Mouse (Mus musculus) ES-Bruce4 (cell line): ENCODE results near the gene Dctn2. TPM values are rescaled to one million over a fixed set of nuclear protein-coding genes. Genes with fewer than 3 reads are reported as not detected.

Experiments used
- H3K27ac ChIP-seq: 2 replicates; pipeline ENCODE4 v1.5.1; 2012; ENCODE audit warnings: low read length, inconsistent platforms; ENCODE audit not compliant: insufficient read depth
- H3K27me3 ChIP-seq: 2 replicates; pipeline ENCODE4 v1.6.1; 2012; ENCODE audit warnings: mild to moderate bottlenecking, low read length, inconsistent platforms; ENCODE audit not compliant: control insufficient read depth, poor library complexity, insufficient read depth, severe bottlenecking
- H3K36me3 ChIP-seq: 2 replicates; pipeline ENCODE4 v1.6.1; 2012; ENCODE audit warnings: inconsistent platforms, mild to moderate bottlenecking, low read length, moderate library complexity; ENCODE audit not compliant: control insufficient read depth, poor library complexity, insufficient read depth, severe bottlenecking
- H3K4me1 ChIP-seq: one replicate; pipeline ENCODE4 v1.8.1; 2011; ENCODE audit warnings: low read length; ENCODE audit not compliant: control insufficient read depth, insufficient read depth
- H3K4me3 ChIP-seq: 2 replicates; pipeline ENCODE4 v1.5.1; 2011; ENCODE audit warnings: low read depth, mild to moderate bottlenecking, low read length
- H3K9ac ChIP-seq: 2 replicates; pipeline ENCODE4 v1.6.1; 2012; ENCODE audit warnings: low read depth, mild to moderate bottlenecking, inconsistent platforms; ENCODE audit not compliant: poor library complexity, severe bottlenecking
- H3K9me3 ChIP-seq: replicated peaks from 2 replicates; pipeline ENCODE4 v1.6.1; 2012; ENCODE audit warnings: mild to moderate bottlenecking, low read length, inconsistent platforms; ENCODE audit not compliant: control insufficient read depth, poor library complexity, insufficient read depth, severe bottlenecking
- CTCF ChIP-seq: IDR thresholded peaks from one replicate; pipeline ENCODE4 v1.8.1; 2011; ENCODE audit warnings: low read depth, low read length
- EP300 ChIP-seq: IDR thresholded peaks from 2 replicates; pipeline ENCODE4 v1.6.1; 2011; ENCODE audit warnings: low read depth, low read length; ENCODE audit not compliant: insufficient read depth
- POLR2A ChIP-seq: IDR thresholded peaks from one replicate; pipeline ENCODE4 v1.8.1; 2011; ENCODE audit warnings: low read length; ENCODE audit not compliant: insufficient read depth
- polyA plus RNA-seq: library from polyadenylated mRNA; stranded (reverse); fragments of >200 nt; gene quantifications from 2 replicates; pipeline ENCODE4 v1.2.4, GENCODE M21; 2011; ENCODE audit warnings: low read depth; ENCODE audit not compliant: missing spikeins, insufficient read depth, insufficient read length

Gene Dctn2
- polyA plus RNA-seq, 1 experiment = 124 TPM

DNA sequence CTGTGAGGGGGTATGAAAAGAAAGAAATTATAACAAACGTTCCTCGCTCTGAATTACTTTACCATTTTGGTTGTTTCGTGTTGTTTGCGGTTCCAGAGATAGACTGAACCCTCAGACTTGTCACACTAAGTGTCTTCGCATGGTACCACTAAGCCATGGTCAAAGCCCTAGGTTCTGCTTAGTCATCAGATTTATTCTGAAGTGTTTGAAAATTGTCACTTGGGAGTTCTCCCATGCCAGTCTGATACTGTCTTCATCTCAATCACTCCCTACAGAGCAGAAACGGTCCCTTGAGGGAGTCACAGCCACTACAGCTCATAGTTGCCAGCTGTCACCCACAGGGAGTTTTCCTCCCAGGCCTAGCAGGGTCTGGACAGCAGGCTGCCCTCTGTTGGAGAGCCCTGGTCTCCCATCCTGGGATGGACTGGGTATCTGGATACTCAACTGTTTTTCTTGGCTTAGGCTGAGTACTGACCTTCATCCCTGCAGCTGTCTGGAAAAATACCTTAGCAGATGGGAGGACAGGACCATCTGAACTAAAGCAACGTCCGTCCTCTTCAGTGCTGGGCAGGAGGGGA, 39.8 kb upstream of the Dctn2 start:
- no peaks in the 10 kb centered on the region for H3K9me3 ChIP-seq
- peaks cover 8% of the 10 kb centered on the region for H3K4me1 ChIP-seq
- TF ChIP-seq CTCF (peak; percentile 40), POLR2A (no peak)
- no peaks in the 10 kb centered on the region for H3K27me3 ChIP-seq
- H3K9ac ChIP-seq = no peak overlapping the region
- H3K27ac ChIP-seq = no peak overlapping the region
- H3K4me3 ChIP-seq = no peak overlapping the region
- no peaks in the 10 kb centered on the region for H3K36me3 ChIP-seq

GRCm38 (mm10) chr10:127227163-127227562, 39.0 kb upstream of the Dctn2 start:
- no peaks in the 10 kb centered on the region for H3K9me3 ChIP-seq
- TF ChIP-seq CTCF (no peak), EP300 (no peak), POLR2A (no peak)
- peaks cover 8% of the 10 kb centered on the region for H3K4me1 ChIP-seq
- no peak overlapping the region for H3K4me3 ChIP-seq
- no peak overlapping the region for H3K27ac ChIP-seq
- H3K27me3 ChIP-seq = no peaks in the 10 kb centered on the region
- no peak overlapping the region for H3K9ac ChIP-seq
- H3K36me3 ChIP-seq = no peaks in the 10 kb centered on the region

- no peak for TF ChIP-seq EP300
- H3K9me3 ChIP-seq = no peaks in the 10 kb centered on the region
- H3K27me3 ChIP-seq = no peaks in the 10 kb centered on the region
- H3K4me3 ChIP-seq = no peak overlapping the region
- H3K4me1 ChIP-seq = peaks cover 8% of the 10 kb centered on the region
- no peaks in the 10 kb centered on the region for H3K36me3 ChIP-seq
- H3K27ac ChIP-seq = no peak overlapping the region
- H3K9ac ChIP-seq = no peak overlapping the region
Measured at GRCm38 (mm10) chr10:127228897-127229296, 37.3 kb upstream of the Dctn2 start.

DNA sequence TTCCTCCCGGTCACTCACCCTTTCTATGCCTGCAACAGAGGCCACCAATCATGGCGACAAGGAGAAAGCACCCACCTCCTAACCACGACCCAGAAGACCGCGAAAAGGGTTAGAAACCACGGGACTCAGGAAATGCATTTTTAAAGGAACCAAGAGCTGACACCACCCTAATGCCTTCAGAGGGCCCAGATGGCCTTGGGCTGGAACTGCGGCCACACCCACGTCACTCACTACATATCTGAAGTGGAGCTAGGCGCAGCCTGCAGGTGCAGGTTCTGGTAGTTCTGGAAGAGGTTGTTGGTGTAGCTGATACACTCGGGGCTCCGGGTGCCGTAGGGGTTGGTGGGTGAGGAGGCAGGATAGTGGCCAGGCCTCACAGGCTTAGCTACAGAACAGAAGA, 35.5 kb upstream of the Dctn2 start:
- no peak overlapping the region for H3K9ac ChIP-seq
- H3K27me3 ChIP-seq = no peaks in the 10 kb centered on the region
- TF ChIP-seq EP300 = no peak
- no peak for TF ChIP-seq CTCF
- TF ChIP-seq POLR2A = no peak
- peaks cover 3% of the 10 kb centered on the region for H3K4me1 ChIP-seq
- H3K36me3 ChIP-seq = no peaks in the 10 kb centered on the region
- no peak overlapping the region for H3K27ac ChIP-seq
- H3K9me3 ChIP-seq = no peaks in the 10 kb centered on the region
- no peak overlapping the region for H3K4me3 ChIP-seq

DNA sequence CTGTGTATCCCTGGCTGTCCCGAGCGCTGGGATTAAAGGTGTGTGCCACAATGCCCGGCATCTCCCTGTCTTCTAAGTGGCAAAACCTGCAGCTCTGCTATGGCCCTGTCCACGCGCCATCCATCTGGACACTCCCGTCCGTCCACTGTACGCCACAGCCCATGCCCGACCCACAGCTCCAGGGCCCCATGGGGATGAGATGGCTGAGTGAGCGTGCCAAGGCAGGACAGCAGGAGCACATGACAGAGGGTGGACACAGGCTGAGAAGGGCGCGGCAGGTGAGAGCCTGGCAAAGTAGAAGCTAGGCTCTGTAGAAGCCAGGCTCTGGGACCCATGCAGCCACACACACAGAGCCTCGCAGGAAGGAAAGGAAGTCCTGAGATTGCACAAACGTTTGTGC, 34.4 kb upstream of the Dctn2 start:
- no peaks in the 10 kb centered on the region for H3K27me3 ChIP-seq
- H3K27ac ChIP-seq = no peak overlapping the region
- H3K4me3 ChIP-seq = no peak overlapping the region
- no peaks in the 10 kb centered on the region for H3K36me3 ChIP-seq
- peaks cover 1% of the 10 kb centered on the region for H3K4me1 ChIP-seq
- no peak for TF ChIP-seq POLR2A
- no peaks in the 10 kb centered on the region for H3K9me3 ChIP-seq
- no peak overlapping the region for H3K9ac ChIP-seq

DNA sequence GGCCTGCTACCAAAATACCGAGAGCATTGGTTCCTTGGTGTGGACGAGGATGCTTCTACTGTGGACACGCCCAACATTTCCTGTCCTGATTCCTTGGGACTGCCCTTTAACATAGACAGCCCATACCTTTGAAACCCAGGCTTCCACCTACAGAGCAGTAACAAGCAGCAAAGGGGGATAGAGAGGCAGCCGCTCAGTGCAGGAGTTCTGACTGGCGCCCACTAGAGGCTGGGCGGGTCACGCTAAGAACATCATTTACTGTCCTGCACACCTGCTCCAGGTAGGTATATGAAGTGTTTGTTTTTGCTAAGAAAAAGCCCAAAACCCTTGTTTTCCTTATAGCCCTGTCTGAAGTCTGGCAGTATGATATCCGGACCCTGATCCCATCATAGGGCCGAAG, 33.0 kb upstream of the Dctn2 start:
- no peak overlapping the region for H3K4me3 ChIP-seq
- TF ChIP-seq CTCF (peak; percentile 94), POLR2A (peak; percentile 25), EP300 (peak; percentile 59; the same call in 1 of the 2 replicates)
- no peaks in the 10 kb centered on the region for H3K36me3 ChIP-seq
- no peaks in the 10 kb centered on the region for H3K27me3 ChIP-seq
- H3K4me1 ChIP-seq = peaks cover 2% of the 10 kb centered on the region
- no peak overlapping the region for H3K27ac ChIP-seq
- H3K9me3 ChIP-seq = no peaks in the 10 kb centered on the region
- H3K9ac ChIP-seq = no peak overlapping the region
